ENCODE assay signal across 10 mouse cellular contexts in genomic region chr13:55828141-55829017, GRCm38 (mm10). TPM values are rescaled to one million over a fixed set of nuclear protein-coding genes. Genes with fewer than 3 reads are reported as not detected.
DNase-seq lines count a peak whose midpoint lies in the region; ATAC-seq and TF ChIP-seq lines count a peak whose summit lies in the region.
"Had no signal": no experiment of that assay in that cellular context is flagged by ENCODE, and none has a peak within 500 bp of the region (broad histone marks: within the 10 kb centered on the region; RNA-seq: fewer than 3 reads in every experiment).

No protein-coding gene starts in this region.

- TF ChIP-seq CTCF in lung, adult 2 months (IDR thresholded peaks at IDR 0.05; ENCODE audit: insufficient read depth, low read length): no peak

- peak overlapping the region; percentile 22 for H3K4me3 ChIP-seq in heart, embryonic 11.5 days (ENCODE audit: low read depth, low read length)
- H3K4me3 ChIP-seq in heart, embryonic 14.5 days (ENCODE audit: control insufficient read depth in 1 of 2, insufficient read depth in 1 of 2, low read depth in 1 of 2, low read length in 2 of 2): peak overlapping the region in 1 of 2 experiments; percentile 6; a peak in 1 of 4 replicates
- H3K4me3 ChIP-seq in liver, embryonic 12.5 days: no peak overlapping the region
- no peak overlapping the region for H3K4me3 ChIP-seq in lung, adult 2 months (replicated peaks; ENCODE audit: extremely low read depth, low read depth, low read length)

- H3K27me3 ChIP-seq in heart, embryonic 11.5 days (ENCODE audit: control insufficient read depth, insufficient read depth, low read length): peaks cover 89% of the 10 kb centered on the region
- H3K27me3 ChIP-seq in heart, embryonic 14.5 days (ENCODE audit: control insufficient read depth, insufficient read depth, low read length): peaks cover 90% of the 10 kb centered on the region
- peaks cover 96% of the 10 kb centered on the region for H3K27me3 ChIP-seq in liver, embryonic 12.5 days (replicated peaks)

- WGBS in heart, embryonic 11.5 days (ENCODE audit: insufficient replicate concordance): 2% methylated on average over 50 of the region's 50 CpGs
- WGBS in heart, embryonic 14.5 days: 1% methylated on average over 50 of the region's 50 CpGs
- WGBS in liver, embryonic 12.5 days (ENCODE audit: insufficient replicate concordance): 2% methylated on average over 50 of the region's 50 CpGs
- 7% methylated on average over 50 of the region's 50 CpGs for WGBS in lung, adult 2 months

- H3K9me3 ChIP-seq in heart, embryonic 11.5 days (replicated peaks; ENCODE audit: control insufficient read depth, low read length): no peaks in the 10 kb centered on the region
- no peaks in the 10 kb centered on the region for H3K9me3 ChIP-seq in heart, embryonic 14.5 days (ENCODE audit: control insufficient read depth, low read length)
- H3K9me3 ChIP-seq in liver, embryonic 12.5 days (replicated peaks): no peaks in the 10 kb centered on the region

- no peak for TF ChIP-seq POLR2A in lung, adult 2 months (IDR thresholded peaks at IDR 0.05; ENCODE audit: borderline replicate concordance, extremely low read depth, low read depth, low read length)

- peaks cover 20% of the 10 kb centered on the region for H3K4me1 ChIP-seq in heart, embryonic 11.5 days (ENCODE audit: control insufficient read depth, insufficient read depth, low read length)
- H3K4me1 ChIP-seq in heart, embryonic 14.5 days (ENCODE audit: control insufficient read depth in 2 of 2, insufficient read depth in 2 of 2, low read length in 2 of 2): peaks cover 3 to 22% of the 10 kb centered on the region in 2 experiments; a peak in 3 of 4 replicates
- peaks cover 7% of the 10 kb centered on the region; the same call in 1 of the 2 replicates for H3K4me1 ChIP-seq in liver, embryonic 12.5 days
- H3K4me1 ChIP-seq in lung, adult 2 months (ENCODE audit: control insufficient read depth, insufficient read depth, low read length): peaks cover 7% of the 10 kb centered on the region; the same call in 1 of the 2 replicates

- no peak overlapping the region for H3K27ac ChIP-seq in heart, embryonic 11.5 days (ENCODE audit: low read depth, low read length)
- H3K27ac ChIP-seq in heart, embryonic 14.5 days (replicated peaks in 1 of 2; ENCODE audit: control insufficient read depth in 1 of 2, insufficient read depth in 1 of 2, low read depth in 2 of 2, low read length in 2 of 2): no peak overlapping the region
- no peak overlapping the region for H3K27ac ChIP-seq in liver, embryonic 12.5 days
- H3K27ac ChIP-seq: hindbrain, postnatal 0 days had no signal

- ATAC-seq in heart, embryonic 11.5 days (replicated peaks; ENCODE audit: insufficient number of reproducible peaks, low FRiP score, low TSS enrichment): no peak
- ATAC-seq in heart, embryonic 14.5 days (ENCODE audit: insufficient number of reproducible peaks, insufficient read depth, low FRiP score, low read depth): no peak
- no peak for ATAC-seq in liver, embryonic 12.5 days
- ATAC-seq: hindbrain, postnatal 0 days had no signal

- DNase-seq in heart, adult 8-10 months (ENCODE audit: low spot score): no peak
- DNase-seq in ZHBTc4 (ENCODE audit: low read depth, low spot score): peak; percentile 68
- no peak for DNase-seq in lung, adult 2 months
- no peak for DNase-seq in cerebellum, postnatal 36 days
- no peak for DNase-seq in layer of hippocampus, postnatal 36 days

- H3K4me2 ChIP-seq in heart, embryonic 11.5 days: peak overlapping the region; percentile 46
- 0 out of 2 replicates have a peak overlapping the region, but pooled peaks have one; percentile 3 for H3K4me2 ChIP-seq in heart, embryonic 14.5 days (ENCODE audit: low read length)
- peak overlapping the region; percentile 9; the same call in 1 of the 2 replicates for H3K4me2 ChIP-seq in liver, embryonic 12.5 days

- no peaks in the 10 kb centered on the region for H3K36me3 ChIP-seq in heart, embryonic 11.5 days (ENCODE audit: control insufficient read depth, insufficient read depth, low read length)
- H3K36me3 ChIP-seq in heart, embryonic 14.5 days (ENCODE audit: control insufficient read depth, insufficient read depth, low read length): no peaks in the 10 kb centered on the region
- H3K36me3 ChIP-seq in liver, embryonic 12.5 days: no peaks in the 10 kb centered on the region

- 0 out of 2 replicates have a peak overlapping the region, but pooled peaks have one; percentile 34 for H3K9ac ChIP-seq in heart, embryonic 11.5 days (ENCODE audit: low read depth, low read length)
- no peak overlapping the region for H3K9ac ChIP-seq in heart, embryonic 14.5 days (ENCODE audit: low read length)
- no peak overlapping the region for H3K9ac ChIP-seq in liver, embryonic 12.5 days

RNA-seq across cellular contexts. Expression of gene Pitx1, which starts 7.6 kb away (rescaled TPM):
- polyA plus RNA-seq in heart, embryonic 11.5 days (2014; fragmentation: Nextera tagmentation; extraction: Ambion mirVana): 0.51 and 1.2 TPM in 2 replicates
- total RNA-seq in heart, adult 8-10 months (2022): not detected
- 0.09 TPM in 1 of 2 replicates, not detected in the other for polyA plus RNA-seq in heart, embryonic 14.5 days (2014; fragmentation: Nextera tagmentation; extraction: Ambion mirVana)
- polyA plus RNA-seq in liver, embryonic 12.5 days (2016; fragmentation: Nextera tagmentation; extraction: Ambion mirVana): 0.69 and 0.88 TPM in 2 replicates
- 0.14 and 26.6 TPM in 2 replicates for polyA plus RNA-seq in lung, adult 2 months (2012; rRNA removed)
- total RNA-seq in layer of hippocampus, postnatal 36 days (2021): not detected
- total RNA-seq: MEL had no signal
- polyA plus RNA-seq: hindbrain, postnatal 0 days had no signal

RNA-seq across cellular contexts. Expression of gene Catsper3, which starts 44.0 kb away (rescaled TPM):
- polyA plus RNA-seq in heart, embryonic 11.5 days (2014; fragmentation: Nextera tagmentation; extraction: Ambion mirVana): 0.11 and 0.23 TPM in 2 replicates
- total RNA-seq in heart, adult 8-10 months (2022): under 1 TPM; 0.25 to 0.40 (median 0.32) TPM
- not detected in 2 replicates for polyA plus RNA-seq in heart, embryonic 14.5 days (2014; fragmentation: Nextera tagmentation; extraction: Ambion mirVana)
- polyA plus RNA-seq in liver, embryonic 12.5 days (2016; fragmentation: Nextera tagmentation; extraction: Ambion mirVana): 0.13 TPM in 1 of 2 replicates, not detected in the other
- 0.19 TPM in 1 of 2 replicates, not detected in the other for polyA plus RNA-seq in lung, adult 2 months (2012; rRNA removed)
- total RNA-seq in layer of hippocampus, postnatal 36 days (2021): under 1 TPM in 1 of 2 experiments, not detected in 1; 0.38 TPM
- total RNA-seq: hindbrain, postnatal 0 days; MEL had no signal
